Mouse (Mus musculus) CH12.LX (cell line): ENCODE data around the gene Fastkd5. TPM values are rescaled to one million over a fixed set of nuclear protein-coding genes. Genes with fewer than 3 reads are reported as not detected.

Experiments used
- DNase-seq: peaks from one replicate; pipeline ENCODE4 v3.0.0-alpha.2; 2013; ENCODE audit errors: extremely low read depth
- H3K27ac ChIP-seq: 2 replicates; pipeline ENCODE4 v1.5.1; 2012; ENCODE audit warnings: low read depth, mild to moderate bottlenecking, control low read depth, moderate library complexity; ENCODE audit not compliant: insufficient read depth
- H3K27me3 ChIP-seq: replicated peaks from 2 replicates; pipeline ENCODE3; 2012; ENCODE audit warnings: inconsistent platforms
- H3K36me3 ChIP-seq, 2 experiments: replicated peaks in 1 of 2; 2 replicates each; pipeline versions ENCODE3 to v1.6.1; 2012; ENCODE audit warnings: inconsistent platforms in 1 of 2, low read length in 1 of 2, mild to moderate bottlenecking in 1 of 2, mixed read lengths in 1 of 2, moderate library complexity in 1 of 2; ENCODE audit not compliant: control insufficient read depth in 1 of 2, insufficient read depth in 1 of 2
- H3K4me1 ChIP-seq, 2 experiments: 2 replicates each; pipeline ENCODE4 v1.6.1; 2012; ENCODE audit warnings: inconsistent platforms in 1 of 2, moderate library complexity in 1 of 2; ENCODE audit not compliant: insufficient read depth in 2 of 2, control insufficient read depth in 1 of 2
- H3K4me2 ChIP-seq: 2 replicates; pipeline ENCODE4 v1.6.1; 2012; ENCODE audit warnings: low read depth, mild to moderate bottlenecking, control low read depth; ENCODE audit not compliant: poor library complexity, insufficient read depth, severe bottlenecking
- H3K4me3 ChIP-seq, 3 experiments: fragments of 150-350 bp in 1 of 3; sonication (generic) in 1 of 3; replicated peaks in 1 of 3; 2 replicates each; pipeline versions ENCODE3 to v1.5.1; 2011 to 2012; ENCODE audit warnings: low read depth in 2 of 3, low read length in 2 of 3, mild to moderate bottlenecking in 2 of 3, moderate library complexity in 2 of 3, control low read depth in 1 of 3, improper control_type of control experiment in 1 of 3, inconsistent platforms in 1 of 3, mixed read lengths in 1 of 3; ENCODE audit not compliant: poor library complexity in 1 of 3
- H3K79me2 ChIP-seq: replicated peaks from 2 replicates; pipeline ENCODE4 v1.6.1; 2012; ENCODE audit warnings: mild to moderate bottlenecking, moderate library complexity; ENCODE audit not compliant: control insufficient read depth, poor library complexity, insufficient read depth, severe bottlenecking; ENCODE audit errors: extremely low read depth
- H3K9ac ChIP-seq: 2 replicates; pipeline ENCODE4 v1.6.1; 2012; ENCODE audit warnings: low read depth, mild to moderate bottlenecking, control low read depth, moderate library complexity; ENCODE audit not compliant: insufficient read depth
- H3K9me3 ChIP-seq: replicated peaks from 2 replicates; pipeline ENCODE3; 2012; ENCODE audit warnings: low read length, inconsistent platforms, mixed read lengths
- CHD1 ChIP-seq: IDR thresholded peaks from 2 replicates; pipeline ENCODE4 v1.6.1; 2012; ENCODE audit warnings: low read depth, low read length, improper control_type of control experiment, inconsistent platforms
- CHD2 ChIP-seq: IDR thresholded peaks from 2 replicates; pipeline ENCODE4 v1.6.1; 2011; ENCODE audit warnings: low read length, improper control_type of control experiment
- CTCF ChIP-seq, 2 experiments: IDR thresholded peaks in 1 of 2; conservative IDR thresholded peaks in 1 of 2; 2 replicates each; pipeline ENCODE4 v1.5.1; 2011 to 2012; ENCODE audit warnings: low read depth in 2 of 2, low read length in 2 of 2, improper control_type of control experiment in 1 of 2, inconsistent platforms in 1 of 2, mild to moderate bottlenecking in 1 of 2, moderate library complexity in 1 of 2
- E2F4 ChIP-seq: IDR thresholded peaks from 2 replicates; pipeline ENCODE4 v1.6.1; 2011; ENCODE audit warnings: low read depth, low read length, improper control_type of control experiment; ENCODE audit not compliant: insufficient replicate concordance
- EP300 ChIP-seq: IDR thresholded peaks from 2 replicates; pipeline ENCODE4 v1.6.1; 2011; ENCODE audit warnings: low read length, improper control_type of control experiment
- IRF4 ChIP-seq: IDR thresholded peaks from 2 replicates; pipeline ENCODE4 v1.6.1; 2014; ENCODE audit warnings: low read depth, mild to moderate bottlenecking, inconsistent platforms, low read length, improper control_type of control experiment
- JUN ChIP-seq: IDR thresholded peaks from 2 replicates; pipeline ENCODE4 v1.6.1; 2011; ENCODE audit warnings: low read depth, mild to moderate bottlenecking, low read length, improper control_type of control experiment, moderate library complexity; ENCODE audit not compliant: insufficient read depth
- JUND ChIP-seq: conservative IDR thresholded peaks from 2 replicates; pipeline ENCODE4 v1.6.1; 2011; ENCODE audit warnings: low read depth, low read length, improper control_type of control experiment
- KAT2A ChIP-seq: IDR thresholded peaks from 2 replicates; pipeline ENCODE4 v1.6.1; 2012; ENCODE audit warnings: low read length, improper control_type of control experiment, inconsistent platforms; ENCODE audit not compliant: insufficient replicate concordance
- MAZ ChIP-seq: IDR thresholded peaks from 2 replicates; pipeline ENCODE4 v1.6.1; 2012; ENCODE audit warnings: low read depth, mild to moderate bottlenecking, inconsistent platforms, low read length, improper control_type of control experiment, moderate library complexity
- MEF2A ChIP-seq: IDR thresholded peaks from 2 replicates; pipeline ENCODE4 v1.6.1; 2014; ENCODE audit warnings: low read depth, mild to moderate bottlenecking, inconsistent platforms, low read length, improper control_type of control experiment, borderline replicate concordance
- MXI1 ChIP-seq: IDR thresholded peaks from 2 replicates; pipeline ENCODE4 v1.6.1; 2011; ENCODE audit warnings: mild to moderate bottlenecking, low read depth, low read length, improper control_type of control experiment
- NRF1 ChIP-seq: IDR thresholded peaks from 2 replicates; pipeline ENCODE4 v1.6.1; 2014; ENCODE audit warnings: low read depth, mild to moderate bottlenecking, inconsistent platforms, low read length, improper control_type of control experiment, moderate library complexity
- POLR2A ChIP-seq: IDR thresholded peaks from 2 replicates; pipeline ENCODE4 v1.6.1; 2011; ENCODE audit warnings: low read depth, mild to moderate bottlenecking, improper control_type of control experiment, low read length
- RAD21 ChIP-seq: IDR thresholded peaks from 2 replicates; pipeline ENCODE4 v1.6.1; 2011; ENCODE audit warnings: low read depth, mild to moderate bottlenecking, low read length, improper control_type of control experiment, moderate library complexity
- RCOR1 ChIP-seq: conservative IDR thresholded peaks from 2 replicates; pipeline ENCODE4 v1.6.1; 2012; ENCODE audit warnings: low read depth, mild to moderate bottlenecking, inconsistent platforms, low read length, improper control_type of control experiment
- SIN3A ChIP-seq: IDR thresholded peaks from 2 replicates; pipeline ENCODE4 v1.6.1; 2012; ENCODE audit warnings: low read length, improper control_type of control experiment, inconsistent platforms
- TBP ChIP-seq: conservative IDR thresholded peaks from 2 replicates; pipeline ENCODE4 v1.6.1; 2011; ENCODE audit warnings: low read depth, low read length, improper control_type of control experiment
- UBTF ChIP-seq: IDR thresholded peaks from 2 replicates; pipeline ENCODE4 v1.6.1; 2012; ENCODE audit warnings: low read depth, mild to moderate bottlenecking, inconsistent platforms, low read length, improper control_type of control experiment, moderate library complexity
- USF1 ChIP-seq: IDR thresholded peaks from 2 replicates; pipeline ENCODE4 v1.6.1; 2014; ENCODE audit warnings: low read depth, mild to moderate bottlenecking, inconsistent platforms, low read length, improper control_type of control experiment
- USF2 ChIP-seq: conservative IDR thresholded peaks from 2 replicates; pipeline ENCODE4 v1.6.1; 2011; ENCODE audit warnings: low read depth, low read length, improper control_type of control experiment
- ZKSCAN1 ChIP-seq: IDR thresholded peaks from 2 replicates; pipeline ENCODE4 v1.6.1; 2012; ENCODE audit warnings: low read depth, inconsistent platforms, low read length, improper control_type of control experiment, borderline replicate concordance
- ZNF384 ChIP-seq: IDR thresholded peaks from 2 replicates; pipeline ENCODE4 v1.6.1; 2012; ENCODE audit warnings: low read depth, low read length, improper control_type of control experiment, inconsistent platforms
- dilution Hi-C: fragments of 300-500 bp; cut with MboI; formaldehyde crosslinking; loops from 2 replicates; pipeline ENCODE4 v1.14.3; 2020; ENCODE audit warnings: low sequenced_read_pairs; ENCODE audit not compliant: extremely low pct_unique_long_range_greater_than_20kb, extremely low pct_ligation_motif_present
- in situ Hi-C: fragments of 300-500 bp; cut with MboI; formaldehyde crosslinking; loops from 3 replicates; pipeline ENCODE4 v1.14.3; 2019; ENCODE audit warnings: low sequenced_read_pairs, low pct_ligation_motif_present, low pct_unique_long_range_greater_than_20kb, mixed read lengths
- polyA plus RNA-seq: library from polyadenylated mRNA; unstranded; fragments of >175 nt; gene quantifications from 2 replicates; pipeline ENCODE4 v1.2.1, GENCODE M21; 2012; ENCODE audit warnings: low read depth; ENCODE audit not compliant: insufficient read length
- total RNA-seq, 2 experiments: library from RNA; depleted of rRNA; stranded (reverse); fragments of 300-350 nt in 1 of 2; fragments of >200 nt in 1 of 2; gene quantifications; 2 replicates each; pipeline ENCODE4 v1.2.3; 2012 to 2014

The Fastkd5 gene
- total and polyA plus RNA-seq, 3 experiments, result 6.0 to 14.8 (median 9.1) TPM

DNA sequence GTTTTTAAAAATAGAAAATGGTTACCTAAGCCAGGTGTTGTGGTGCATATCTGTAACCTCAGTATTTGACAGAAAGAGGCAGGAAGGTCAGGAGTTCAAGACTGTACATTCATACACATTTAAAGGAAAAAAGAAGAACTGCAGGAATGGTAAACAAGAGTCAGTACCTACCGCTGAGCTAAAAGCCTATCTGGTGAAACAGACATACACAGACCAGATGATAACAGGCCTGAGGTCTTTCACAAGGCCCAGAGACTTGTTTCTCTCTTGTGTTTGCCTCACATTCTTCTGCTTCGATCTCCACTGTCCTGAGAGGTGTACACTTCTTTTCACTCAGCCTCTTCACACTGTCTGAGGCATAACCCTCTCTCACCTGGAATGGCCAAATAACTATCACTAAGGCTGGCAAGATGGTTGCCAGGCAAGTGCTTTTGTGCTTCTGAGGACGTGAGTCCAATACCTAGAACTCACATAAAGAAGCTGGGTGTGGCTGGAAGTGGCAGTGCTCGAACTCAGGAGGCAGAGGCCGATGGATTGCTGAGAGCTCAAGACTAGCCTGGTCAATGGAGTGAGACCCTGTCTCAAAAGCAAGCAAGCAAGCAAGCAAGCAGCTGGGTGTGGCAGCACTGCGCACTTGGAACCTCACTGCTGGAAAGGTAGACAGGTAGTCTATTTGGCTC is 26.0 kb upstream of the Fastkd5 start:
- in situ Hi-C loops (no loop called here), dilution Hi-C loops (no loop called here)
- Histone ChIP-seq H3K27ac (no peak overlapping the region), H3K4me3 (no peak overlapping the region), H3K9me3 (no peaks in the 10 kb centered on the region), H3K4me1 (no peaks in the 10 kb centered on the region), H3K36me3 (peaks cover 60 to 93% of the 10 kb centered on the region in 2 experiments), H3K9ac (no peak overlapping the region), H3K27me3 (no peaks in the 10 kb centered on the region), H3K79me2 (no peaks in the 10 kb centered on the region), H3K4me2 (no peak overlapping the region)
- no peak for DNase-seq
- TF ChIP-seq KAT2A (no peak), SIN3A (no peak), JUN (no peak), NRF1 (no peak), ZNF384 (no peak)

DNA sequence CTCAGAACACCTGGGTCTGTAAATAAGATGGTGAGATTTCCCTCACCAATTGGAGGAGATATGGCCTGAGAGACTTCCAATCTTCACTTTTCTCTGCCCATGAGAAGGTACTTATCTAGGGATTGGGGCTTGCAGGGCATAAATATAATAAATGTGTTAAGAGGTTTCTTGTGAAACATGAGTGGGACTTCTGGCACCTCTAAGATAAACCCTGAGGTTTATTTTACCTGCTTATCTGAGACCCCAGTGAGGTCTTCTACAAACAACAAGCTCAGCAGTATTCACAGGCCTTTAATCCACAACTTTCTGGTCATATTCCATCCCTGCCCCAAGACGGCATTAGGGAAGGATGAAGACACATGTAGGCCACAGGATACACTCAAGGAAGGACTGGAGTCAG is 23.9 kb upstream of the Fastkd5 start:
- Histone ChIP-seq H3K27ac (no peak overlapping the region), H3K27me3 (no peaks in the 10 kb centered on the region), H3K4me2 (no peak overlapping the region), H3K36me3 (peaks cover 56 to 92% of the 10 kb centered on the region in 2 experiments), H3K9ac (no peak overlapping the region)
- TF ChIP-seq MXI1, result no peak
- no peak for TF ChIP-seq MEF2A
- TF ChIP-seq CHD1, result no peak
- TF ChIP-seq E2F4, result no peak
- no peak for TF ChIP-seq RCOR1
- TF ChIP-seq, all 38 proteins: peak for 0
- Histone ChIP-seq H3K9me3 (no peaks in the 10 kb centered on the region), H3K79me2 (no peaks in the 10 kb centered on the region), H3K4me3 (no peak overlapping the region), H3K4me1 (no peaks in the 10 kb centered on the region)
- no peak for DNase-seq
- dilution Hi-C loops (no loop called here), in situ Hi-C loops (no loop called here)

DNA sequence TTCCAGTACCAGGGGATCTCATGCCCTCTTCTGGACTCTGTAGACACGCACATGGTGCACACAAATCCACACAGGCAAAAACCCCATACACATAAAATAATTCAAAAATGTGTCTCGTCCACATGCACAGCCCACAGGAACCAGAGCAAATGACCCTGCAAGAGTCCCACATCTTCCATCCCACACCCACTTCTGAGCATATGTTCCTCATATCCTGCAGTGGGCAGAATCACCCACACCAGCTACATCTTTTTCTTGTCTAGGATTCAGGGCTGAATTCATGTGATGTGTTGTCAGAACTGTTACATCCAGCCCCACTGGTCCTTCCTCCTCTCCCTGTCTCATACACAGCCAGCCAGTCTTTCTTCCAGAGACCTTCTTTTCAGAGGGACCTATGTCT is 23.5 kb upstream of the Fastkd5 start:
- Histone ChIP-seq H3K27ac (no peak overlapping the region), H3K9ac (no peak overlapping the region), H3K79me2 (no peaks in the 10 kb centered on the region), H3K27me3 (no peaks in the 10 kb centered on the region), H3K9me3 (no peaks in the 10 kb centered on the region), H3K4me2 (no peak overlapping the region), H3K36me3 (peaks cover 52 to 90% of the 10 kb centered on the region in 2 experiments), H3K4me1 (no peaks in the 10 kb centered on the region), H3K4me3 (no peak overlapping the region)
- dilution Hi-C loops, result no loop called here
- no peak for TF ChIP-seq SIN3A
- no peak for TF ChIP-seq JUN
- TF ChIP-seq MAZ, result no peak
- no peak for TF ChIP-seq UBTF
- TF ChIP-seq RAD21, result no peak
- no peak for TF ChIP-seq E2F4
- no peak for TF ChIP-seq POLR2A
- TF ChIP-seq EP300, result no peak
- TF ChIP-seq CHD2, result no peak
- TF ChIP-seq MXI1, result no peak
- TF ChIP-seq USF2, result no peak
- TF ChIP-seq TBP, result no peak
- no peak for TF ChIP-seq ZKSCAN1
- TF ChIP-seq JUND, result no peak
- TF ChIP-seq USF1, result no peak
- no peak for TF ChIP-seq CTCF (conservative IDR thresholded peaks at IDR 0.05 in 1 of 2, IDR thresholded peaks at IDR 0.05 in 1 of 2; ENCODE audit: low read depth in 2 of 2, low read length in 2 of 2)
- no peak for TF ChIP-seq IRF4
- no peak for TF ChIP-seq MEF2A
- no peak for TF ChIP-seq CHD1
- TF ChIP-seq ZNF384, result no peak
- in situ Hi-C loops, result no loop called here
- no peak for DNase-seq
